Mouse (Mus musculus) CH12.LX (cell line): ENCODE results near the gene Ofd1. TPM values are rescaled to one million over a fixed set of nuclear protein-coding genes. Genes with fewer than 3 reads are reported as not detected.

Experiments used
- DNase-seq: peaks from one replicate; pipeline ENCODE4 v3.0.0-alpha.2; 2013; ENCODE audit errors: extremely low read depth
- H3K27ac ChIP-seq: 2 replicates; pipeline ENCODE4 v1.5.1; 2012; ENCODE audit warnings: low read depth, mild to moderate bottlenecking, control low read depth, moderate library complexity; ENCODE audit not compliant: insufficient read depth
- H3K27me3 ChIP-seq: replicated peaks from 2 replicates; pipeline ENCODE3; 2012; ENCODE audit warnings: inconsistent platforms
- H3K36me3 ChIP-seq, 2 experiments: replicated peaks in 1 of 2; 2 replicates each; pipeline versions ENCODE3 to v1.6.1; 2012; ENCODE audit warnings: inconsistent platforms in 1 of 2, low read length in 1 of 2, mild to moderate bottlenecking in 1 of 2, mixed read lengths in 1 of 2, moderate library complexity in 1 of 2; ENCODE audit not compliant: control insufficient read depth in 1 of 2, insufficient read depth in 1 of 2
- H3K4me1 ChIP-seq, 2 experiments: 2 replicates each; pipeline ENCODE4 v1.6.1; 2012; ENCODE audit warnings: inconsistent platforms in 1 of 2, moderate library complexity in 1 of 2; ENCODE audit not compliant: insufficient read depth in 2 of 2, control insufficient read depth in 1 of 2
- H3K4me2 ChIP-seq: 2 replicates; pipeline ENCODE4 v1.6.1; 2012; ENCODE audit warnings: low read depth, mild to moderate bottlenecking, control low read depth; ENCODE audit not compliant: poor library complexity, insufficient read depth, severe bottlenecking
- H3K4me3 ChIP-seq, 3 experiments: fragments of 150-350 bp in 1 of 3; sonication (generic) in 1 of 3; replicated peaks in 1 of 3; 2 replicates each; pipeline versions ENCODE3 to v1.5.1; 2011 to 2012; ENCODE audit warnings: low read depth in 2 of 3, low read length in 2 of 3, mild to moderate bottlenecking in 2 of 3, moderate library complexity in 2 of 3, control low read depth in 1 of 3, improper control_type of control experiment in 1 of 3, inconsistent platforms in 1 of 3, mixed read lengths in 1 of 3; ENCODE audit not compliant: poor library complexity in 1 of 3
- H3K79me2 ChIP-seq: replicated peaks from 2 replicates; pipeline ENCODE4 v1.6.1; 2012; ENCODE audit warnings: mild to moderate bottlenecking, moderate library complexity; ENCODE audit not compliant: control insufficient read depth, poor library complexity, insufficient read depth, severe bottlenecking; ENCODE audit errors: extremely low read depth
- H3K9ac ChIP-seq: 2 replicates; pipeline ENCODE4 v1.6.1; 2012; ENCODE audit warnings: low read depth, mild to moderate bottlenecking, control low read depth, moderate library complexity; ENCODE audit not compliant: insufficient read depth
- H3K9me3 ChIP-seq: replicated peaks from 2 replicates; pipeline ENCODE3; 2012; ENCODE audit warnings: low read length, inconsistent platforms, mixed read lengths
- BHLHE40 ChIP-seq: IDR thresholded peaks from 2 replicates; pipeline ENCODE4 v1.6.1; 2011; ENCODE audit warnings: mild to moderate bottlenecking, low read depth, low read length, improper control_type of control experiment
- CHD1 ChIP-seq: IDR thresholded peaks from 2 replicates; pipeline ENCODE4 v1.6.1; 2012; ENCODE audit warnings: low read depth, low read length, improper control_type of control experiment, inconsistent platforms
- CHD2 ChIP-seq: IDR thresholded peaks from 2 replicates; pipeline ENCODE4 v1.6.1; 2011; ENCODE audit warnings: low read length, improper control_type of control experiment
- EP300 ChIP-seq: IDR thresholded peaks from 2 replicates; pipeline ENCODE4 v1.6.1; 2011; ENCODE audit warnings: low read length, improper control_type of control experiment
- ETS1 ChIP-seq: conservative IDR thresholded peaks from 2 replicates; pipeline ENCODE4 v1.6.1; 2012; ENCODE audit warnings: low read depth, mild to moderate bottlenecking, inconsistent platforms, low read length, improper control_type of control experiment, moderate library complexity
- GABPA ChIP-seq: IDR thresholded peaks from 2 replicates; pipeline ENCODE4 v1.6.1; 2012; ENCODE audit warnings: low read depth, low read length, improper control_type of control experiment, inconsistent platforms; ENCODE audit not compliant: insufficient replicate concordance
- HCFC1 ChIP-seq: IDR thresholded peaks from 2 replicates; pipeline ENCODE4 v1.6.1; 2012; ENCODE audit warnings: low read depth, mild to moderate bottlenecking, inconsistent platforms, low read length, improper control_type of control experiment
- IRF4 ChIP-seq: IDR thresholded peaks from 2 replicates; pipeline ENCODE4 v1.6.1; 2014; ENCODE audit warnings: low read depth, mild to moderate bottlenecking, inconsistent platforms, low read length, improper control_type of control experiment
- JUN ChIP-seq: IDR thresholded peaks from 2 replicates; pipeline ENCODE4 v1.6.1; 2011; ENCODE audit warnings: low read depth, mild to moderate bottlenecking, low read length, improper control_type of control experiment, moderate library complexity; ENCODE audit not compliant: insufficient read depth
- JUND ChIP-seq: conservative IDR thresholded peaks from 2 replicates; pipeline ENCODE4 v1.6.1; 2011; ENCODE audit warnings: low read depth, low read length, improper control_type of control experiment
- KAT2A ChIP-seq: IDR thresholded peaks from 2 replicates; pipeline ENCODE4 v1.6.1; 2012; ENCODE audit warnings: low read length, improper control_type of control experiment, inconsistent platforms; ENCODE audit not compliant: insufficient replicate concordance
- NELFE ChIP-seq: IDR thresholded peaks from 2 replicates; pipeline ENCODE4 v1.6.1; 2011; ENCODE audit warnings: low read depth, low read length, improper control_type of control experiment
- NRF1 ChIP-seq: IDR thresholded peaks from 2 replicates; pipeline ENCODE4 v1.6.1; 2014; ENCODE audit warnings: low read depth, mild to moderate bottlenecking, inconsistent platforms, low read length, improper control_type of control experiment, moderate library complexity
- RCOR1 ChIP-seq: conservative IDR thresholded peaks from 2 replicates; pipeline ENCODE4 v1.6.1; 2012; ENCODE audit warnings: low read depth, mild to moderate bottlenecking, inconsistent platforms, low read length, improper control_type of control experiment
- SMC3 ChIP-seq: IDR thresholded peaks from 2 replicates; pipeline ENCODE4 v1.6.1; 2011; ENCODE audit warnings: low read depth, low read length, improper control_type of control experiment
- UBTF ChIP-seq: IDR thresholded peaks from 2 replicates; pipeline ENCODE4 v1.6.1; 2012; ENCODE audit warnings: low read depth, mild to moderate bottlenecking, inconsistent platforms, low read length, improper control_type of control experiment, moderate library complexity
- ZKSCAN1 ChIP-seq: IDR thresholded peaks from 2 replicates; pipeline ENCODE4 v1.6.1; 2012; ENCODE audit warnings: low read depth, inconsistent platforms, low read length, improper control_type of control experiment, borderline replicate concordance
- ZNF384 ChIP-seq: IDR thresholded peaks from 2 replicates; pipeline ENCODE4 v1.6.1; 2012; ENCODE audit warnings: low read depth, low read length, improper control_type of control experiment, inconsistent platforms
- dilution Hi-C: fragments of 300-500 bp; cut with MboI; formaldehyde crosslinking; loops from 2 replicates; pipeline ENCODE4 v1.14.3; 2020; ENCODE audit warnings: low sequenced_read_pairs; ENCODE audit not compliant: extremely low pct_unique_long_range_greater_than_20kb, extremely low pct_ligation_motif_present
- in situ Hi-C: fragments of 300-500 bp; cut with MboI; formaldehyde crosslinking; loops from 3 replicates; pipeline ENCODE4 v1.14.3; 2019; ENCODE audit warnings: low sequenced_read_pairs, low pct_ligation_motif_present, low pct_unique_long_range_greater_than_20kb, mixed read lengths
- polyA plus RNA-seq: library from polyadenylated mRNA; unstranded; fragments of >175 nt; gene quantifications from 2 replicates; pipeline ENCODE4 v1.2.1, GENCODE M21; 2012; ENCODE audit warnings: low read depth; ENCODE audit not compliant: insufficient read length
- total RNA-seq, 2 experiments: library from RNA; depleted of rRNA; stranded (reverse); fragments of 300-350 nt in 1 of 2; fragments of >200 nt in 1 of 2; gene quantifications; 2 replicates each; pipeline ENCODE4 v1.2.3; 2012 to 2014

Gene Ofd1
- total and polyA plus RNA-seq, 3 experiments: 7.8 to 13.3 (median 12.4) TPM

DNA sequence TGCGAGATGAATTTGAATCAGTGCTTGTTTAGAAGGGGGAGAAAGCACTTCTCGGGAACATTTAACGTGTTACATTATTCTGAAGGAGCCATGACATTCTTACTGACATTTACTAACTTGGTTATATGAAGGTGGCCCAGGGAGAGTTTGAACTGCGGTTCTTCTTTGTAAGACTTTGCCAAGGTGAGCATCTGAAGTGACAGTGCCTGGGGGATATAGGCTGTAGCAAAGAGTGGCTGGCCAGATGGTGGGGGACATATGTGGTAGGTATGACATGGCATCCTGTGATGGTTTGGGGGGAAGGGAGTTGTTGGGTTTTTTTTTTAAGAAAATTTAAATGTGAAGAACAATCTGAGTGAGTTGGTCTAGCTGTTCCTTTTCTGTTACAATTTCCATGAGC lies 91.9 kb downstream of the Ofd1 start:
- no peak overlapping the region for H3K27ac ChIP-seq
- dilution Hi-C loops (no loop called here), in situ Hi-C loops (no loop called here)
- no peaks in the 10 kb centered on the region for H3K36me3 ChIP-seq
- H3K4me1 ChIP-seq: no peaks in the 10 kb centered on the region
- no peak overlapping the region for H3K4me3 ChIP-seq
- H3K79me2 ChIP-seq: no peaks in the 10 kb centered on the region
- no peak overlapping the region for H3K9ac ChIP-seq
- no peak for DNase-seq
- TF ChIP-seq KAT2A (no peak), BHLHE40 (no peak), JUN (no peak), CHD2 (no peak), UBTF (no peak), JUND (no peak), SMC3 (no peak)
- H3K4me2 ChIP-seq: no peak overlapping the region
- no peaks in the 10 kb centered on the region for H3K9me3 ChIP-seq
- H3K27me3 ChIP-seq: no peaks in the 10 kb centered on the region

DNA sequence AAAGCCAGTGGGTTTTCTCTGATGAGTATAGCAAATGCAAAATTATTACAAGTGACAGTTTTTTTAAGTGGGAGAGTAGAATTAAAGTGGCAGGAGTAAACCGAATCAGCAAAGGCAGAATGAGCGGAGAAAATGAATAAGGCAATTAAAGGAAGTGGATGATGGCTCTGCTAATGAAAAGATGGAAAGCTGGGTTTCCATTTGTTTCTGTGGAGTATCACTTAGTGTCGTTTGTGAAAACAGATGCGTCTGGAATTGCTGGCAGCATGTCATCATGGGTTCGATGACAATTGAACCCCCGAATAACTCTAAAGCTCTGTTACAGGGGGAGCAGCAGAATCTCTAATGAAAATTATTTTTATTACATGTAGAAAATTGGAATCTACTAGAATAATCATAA lies 92.4 kb downstream of the Ofd1 start:
- Histone ChIP-seq H3K4me3 (no peak overlapping the region), H3K27me3 (no peaks in the 10 kb centered on the region), H3K27ac (no peak overlapping the region), H3K4me2 (no peak overlapping the region), H3K4me1 (no peaks in the 10 kb centered on the region), H3K9me3 (no peaks in the 10 kb centered on the region)
- dilution Hi-C loops: no loop called here
- in situ Hi-C loops: no loop called here
- no peak for DNase-seq
- no peak for TF ChIP-seq JUND
- TF ChIP-seq KAT2A: no peak
- TF ChIP-seq CHD1: no peak
- TF ChIP-seq NELFE: no peak
- no peak for TF ChIP-seq JUN
- no peak for TF ChIP-seq EP300
- TF ChIP-seq ZNF384: no peak
- no peak for TF ChIP-seq RCOR1
- TF ChIP-seq IRF4: no peak
- TF ChIP-seq, all 38 proteins: peak for 0
- no peaks in the 10 kb centered on the region for H3K79me2 ChIP-seq
- no peak overlapping the region for H3K9ac ChIP-seq
- H3K36me3 ChIP-seq: no peaks in the 10 kb centered on the region

- no peak for TF ChIP-seq ZNF384
- TF ChIP-seq ETS1: no peak
- TF ChIP-seq JUN: no peak
- TF ChIP-seq NELFE: no peak
- TF ChIP-seq HCFC1: no peak
- no peak for TF ChIP-seq GABPA
- TF ChIP-seq ZKSCAN1: no peak
- TF ChIP-seq NRF1: no peak
- no peak for TF ChIP-seq EP300
- no peak for TF ChIP-seq CHD1
- Histone ChIP-seq H3K79me2 (no peaks in the 10 kb centered on the region), H3K36me3 (no peaks in the 10 kb centered on the region), H3K9me3 (no peaks in the 10 kb centered on the region), H3K27me3 (no peaks in the 10 kb centered on the region), H3K9ac (no peak overlapping the region), H3K4me1 (no peaks in the 10 kb centered on the region), H3K4me2 (no peak overlapping the region), H3K4me3 (no peak overlapping the region), H3K27ac (no peak overlapping the region)
- in situ Hi-C loops: no loop called here
- dilution Hi-C loops: no loop called here
- DNase-seq: no peak
These were observed 96.1 kb downstream of the Ofd1 start for GRCm38 (mm10) chrX:166344228-166345015.
